16 mouse cellular contexts compared by ENCODE assay signal in the genomic region with DNA sequence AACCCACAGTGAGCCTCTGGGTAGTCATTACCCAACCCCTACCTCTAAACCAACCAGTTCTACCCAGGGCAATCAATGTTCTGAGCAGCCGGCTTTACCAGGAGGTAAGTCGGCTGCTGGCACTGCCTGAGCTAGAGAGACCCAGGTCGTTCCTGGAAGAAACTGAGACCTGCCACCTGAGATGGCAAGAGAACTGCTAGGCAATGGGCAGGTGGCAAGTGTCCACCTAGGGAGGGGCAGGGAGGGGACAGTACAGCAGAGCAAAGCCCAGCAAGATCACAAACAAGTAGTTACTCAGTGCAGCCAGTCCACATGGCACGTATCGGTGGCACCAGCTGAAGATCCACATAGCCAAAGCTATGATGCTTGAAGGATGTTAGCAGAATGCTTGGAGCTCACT.
"Had no signal": no experiment of that assay in that cellular context is flagged by ENCODE, and none has a peak within 500 bp of the region (broad histone marks: within the 10 kb centered on the region; RNA-seq: fewer than 3 reads in every experiment).

No protein-coding gene starts in this region.

- H3K4me3 ChIP-seq: neural tube, embryonic 13.5 days; neural tube, embryonic 15.5 days; stomach, embryonic 15.5 days had no signal

- H3K27ac ChIP-seq: neural tube, embryonic 13.5 days; neural tube, embryonic 15.5 days; stomach, embryonic 15.5 days; stomach, postnatal 0 days had no signal

- DNase-seq: retina, postnatal 1 day; right cerebral cortex, adult 18-20 months; right cerebral cortex, postnatal 14 days; right cerebral cortex, postnatal 25 days; right cerebral cortex, postnatal 4 days; spleen, adult 18-20 months; thymus, adult 18-20 months; thymus, adult 2 months; thymus, postnatal 14 days; thymus, postnatal 25 days; thymus, postnatal 36 days; thymus, postnatal 4 days had no signal
